Mouse (Mus musculus) olfactory bulb, adult 2 months (tissue): Measurements from ENCODE around the gene Elmsan1.

Experiments used
- CTCF ChIP-seq: fragments of 200-500 bp; IDR thresholded peaks from 2 replicates; pipeline ENCODE4 v1.5.1; 2012; ENCODE audit warnings: low read depth, mild to moderate bottlenecking, low read length, moderate library complexity; ENCODE audit not compliant: insufficient read depth
- POLR2A ChIP-seq: fragments of 200-500 bp; IDR thresholded peaks from 2 replicates; pipeline ENCODE4 v1.6.1; 2012; ENCODE audit warnings: mild to moderate bottlenecking, low read depth, low read length, moderate library complexity; ENCODE audit not compliant: insufficient read depth

DNA sequence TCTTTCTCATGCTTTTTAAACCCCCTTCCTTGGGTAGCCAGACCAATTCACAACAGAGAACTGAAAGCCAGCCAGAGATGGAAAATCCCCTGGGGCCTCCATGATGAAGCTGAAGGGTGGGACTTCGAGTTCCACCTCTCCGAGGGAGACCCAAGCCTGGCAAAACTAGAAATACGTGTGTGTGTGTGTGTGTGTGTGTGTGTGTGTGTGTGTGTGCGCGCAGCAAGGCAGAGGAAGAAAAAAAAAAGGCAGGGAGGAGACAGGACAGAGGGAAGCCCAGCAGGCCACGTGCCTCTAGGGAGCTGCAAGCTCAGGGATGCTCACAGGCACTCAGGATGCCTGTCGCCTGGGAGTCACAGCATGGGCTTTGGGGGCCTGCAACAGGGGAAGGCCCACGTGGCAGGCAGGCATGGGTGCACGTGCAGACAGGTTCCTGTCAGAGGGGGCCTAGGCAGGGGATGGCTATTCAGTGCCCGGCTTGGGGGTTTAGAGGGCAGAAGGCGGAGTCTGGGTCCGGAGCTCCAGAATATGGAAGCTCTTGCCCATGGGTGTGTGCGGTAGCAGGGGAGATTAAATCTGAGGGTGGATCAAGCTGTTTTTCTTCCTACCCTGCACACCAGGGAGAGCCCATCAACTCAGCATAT, 42.4 kb downstream of the Elmsan1 start:
- TF ChIP-seq CTCF (no peak), POLR2A (no peak)
